Mouse (Mus musculus) cerebellum, adult 18-20 months (tissue): ENCODE data around the gene Psmd11.
"Not testable (repeated sequence)": the region's sequence is repeated elsewhere in the genome, so short reads cannot be mapped to it uniquely, and the experiment has no call there.

ENCODE experiments used
- DNase-seq, 2 experiments: peaks; one replicate each; pipeline ENCODE4 v3.0.0; 2021

Gene Psmd11

DNA sequence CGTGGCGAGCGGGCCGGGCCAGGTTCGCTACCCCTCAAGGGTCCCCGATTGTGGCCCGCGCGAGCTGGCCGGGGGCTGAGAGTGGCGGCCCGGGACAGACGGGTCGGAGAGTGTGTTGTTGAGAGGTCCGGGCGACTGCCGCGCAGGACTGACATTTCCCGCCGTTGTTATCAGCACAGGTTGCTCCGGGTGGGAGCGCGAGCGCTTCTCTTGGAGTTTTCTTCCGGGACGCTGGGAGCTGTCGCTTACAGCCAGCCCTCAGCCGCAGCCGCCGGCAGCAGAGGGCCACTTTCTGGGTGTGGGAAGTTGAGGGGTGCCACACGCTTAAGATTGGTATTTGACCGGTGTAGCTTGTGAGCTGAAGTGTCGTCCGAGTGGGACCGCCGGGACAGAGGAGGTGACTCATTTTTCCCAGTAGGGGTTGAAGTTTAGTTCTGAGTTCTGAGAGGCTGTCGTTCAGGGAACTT lies 627 bp downstream of the Psmd11 start:
- DNase-seq = peak in 1 of 2 experiments; percentile 37

DNA sequence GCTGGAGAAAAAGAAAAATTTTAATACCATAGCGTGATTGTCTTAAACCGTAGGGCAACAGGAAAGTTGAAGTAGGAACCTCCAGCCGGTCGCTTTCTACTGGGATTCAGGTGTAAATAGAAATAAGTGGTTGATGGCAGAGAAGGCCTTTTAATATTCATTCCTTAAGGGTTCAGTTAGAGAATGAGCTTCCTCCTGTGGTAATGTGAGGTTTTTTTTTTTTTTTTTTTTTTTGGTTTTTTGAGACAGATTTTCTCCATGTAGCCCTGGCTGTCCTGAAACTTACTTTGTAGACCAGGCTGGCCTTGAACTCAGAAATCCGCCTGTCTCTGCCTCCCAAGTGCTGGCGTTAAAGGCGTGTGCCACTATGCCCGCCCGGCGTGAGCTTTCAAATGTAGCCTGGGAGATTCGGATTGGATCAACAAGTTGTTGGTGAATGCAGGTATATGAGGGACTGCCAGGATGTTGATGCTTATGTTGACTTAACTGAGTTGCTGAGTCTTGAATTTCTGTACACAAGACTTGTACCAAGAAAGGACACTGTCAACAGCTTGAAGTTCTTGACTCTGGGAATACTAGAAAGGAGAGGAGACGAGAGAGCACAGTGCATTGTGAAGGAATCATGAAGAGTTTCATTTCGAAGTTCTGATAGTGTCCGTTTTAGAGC lies 1.2 kb downstream of the Psmd11 start:
- no peak for DNase-seq

DNA sequence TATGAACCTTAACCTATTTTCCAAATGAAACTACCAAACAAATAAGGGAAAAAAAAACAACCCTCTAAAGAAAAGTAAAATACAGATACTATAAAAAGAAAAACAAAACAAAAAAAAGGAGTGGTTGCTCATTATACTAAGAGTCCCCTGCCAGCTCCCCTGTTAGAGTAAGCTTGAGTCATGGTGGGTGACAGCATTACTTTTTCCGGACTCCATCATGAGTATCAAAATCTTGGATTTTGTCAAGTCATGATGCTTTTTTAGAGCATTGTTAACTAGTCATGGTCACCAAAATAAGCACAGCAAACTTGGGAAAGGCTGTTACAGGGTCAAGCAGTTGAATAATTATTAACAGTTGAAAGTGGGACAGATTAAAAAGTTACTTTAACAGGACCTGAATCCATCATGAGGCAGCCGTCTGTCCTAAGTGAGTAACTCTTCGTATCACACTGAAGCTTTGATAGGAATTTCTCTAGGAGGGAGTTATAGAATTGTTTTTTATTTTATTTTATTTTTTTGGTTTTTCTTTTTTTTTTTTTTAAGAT lies 2.0 kb downstream of the Psmd11 start:
- DNase-seq = no peak

DNA sequence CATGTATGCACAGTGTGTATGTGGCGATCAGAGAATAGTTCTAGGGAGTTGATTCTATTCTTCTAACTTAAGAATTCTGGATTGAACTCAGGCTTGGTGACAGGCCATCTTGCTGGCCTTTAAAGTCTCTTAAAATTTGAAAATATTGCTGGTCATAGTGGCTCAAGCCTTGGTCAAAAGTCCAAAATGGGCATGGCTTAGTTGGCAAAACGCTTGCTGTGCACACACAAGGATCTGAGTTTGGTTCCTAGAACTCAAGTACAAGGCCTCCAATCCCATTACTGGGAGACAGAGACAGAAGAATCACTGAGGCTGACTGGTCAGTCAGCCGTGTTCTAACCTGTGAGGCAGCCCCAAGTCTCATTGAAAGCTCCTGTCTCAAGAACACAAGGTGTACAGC lies 18.5 kb downstream of the Psmd11 start:
- DNase-seq = no peak

DNA sequence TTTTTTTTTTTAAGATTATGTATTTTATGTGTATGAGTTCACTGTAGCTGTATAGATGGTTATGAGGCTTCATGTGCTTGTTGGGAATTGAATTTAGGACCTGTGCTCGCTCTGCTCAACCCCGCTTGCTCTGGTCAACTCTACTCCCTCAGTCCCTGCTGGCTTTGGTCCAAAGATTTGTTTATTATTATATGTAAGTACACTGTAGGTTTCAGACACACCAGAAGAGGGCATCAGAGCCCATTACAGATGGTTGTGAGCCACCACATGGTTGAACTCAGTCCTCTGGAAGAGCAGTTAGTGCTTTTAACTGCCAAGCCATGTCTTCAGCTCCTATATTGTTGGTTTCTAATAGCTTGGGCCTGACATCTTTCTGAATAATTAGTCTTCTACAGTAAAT lies 21.4 kb downstream of the Psmd11 start:
- DNase-seq = no peak

DNA sequence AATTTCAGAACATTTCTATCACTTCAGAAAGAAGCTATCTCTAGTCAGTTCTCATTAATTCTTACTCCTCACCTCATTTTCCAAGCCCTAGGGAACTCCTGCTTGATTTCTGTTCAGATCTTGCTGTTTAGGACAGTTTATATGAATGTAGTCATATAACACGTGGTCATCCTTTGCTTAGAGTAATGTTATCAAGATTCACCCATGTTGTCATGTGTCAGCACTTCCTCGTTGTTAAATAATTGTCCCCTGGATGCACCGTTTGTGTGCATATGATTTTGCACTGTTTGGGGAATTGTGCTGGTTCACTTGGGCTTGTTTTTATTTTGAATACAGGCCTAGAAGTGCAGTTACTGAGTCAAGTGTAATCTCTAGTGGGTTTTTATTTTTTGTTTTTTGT lies 23.8 kb downstream of the Psmd11 start:
- DNase-seq = no peak

DNA sequence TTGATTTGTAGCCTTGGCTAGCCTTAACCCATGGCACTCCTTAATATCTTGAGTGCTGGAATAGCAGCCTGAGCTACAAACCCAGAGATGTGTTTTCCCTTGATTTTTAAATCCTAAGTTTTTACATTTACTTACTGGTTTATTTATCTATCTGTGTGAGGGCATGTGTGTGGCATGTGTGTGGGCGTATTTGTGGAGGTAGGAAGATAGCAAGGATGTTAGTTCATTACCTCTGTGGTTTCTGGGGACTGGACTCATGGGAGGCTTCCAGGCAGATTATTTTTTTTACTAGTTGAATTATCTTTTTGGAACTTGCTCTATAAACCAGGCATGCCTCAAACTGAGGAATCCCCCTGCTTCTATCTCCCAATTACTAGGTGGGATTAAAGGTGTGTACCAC lies 24.8 kb downstream of the Psmd11 start:
- DNase-seq = no peak

DNA sequence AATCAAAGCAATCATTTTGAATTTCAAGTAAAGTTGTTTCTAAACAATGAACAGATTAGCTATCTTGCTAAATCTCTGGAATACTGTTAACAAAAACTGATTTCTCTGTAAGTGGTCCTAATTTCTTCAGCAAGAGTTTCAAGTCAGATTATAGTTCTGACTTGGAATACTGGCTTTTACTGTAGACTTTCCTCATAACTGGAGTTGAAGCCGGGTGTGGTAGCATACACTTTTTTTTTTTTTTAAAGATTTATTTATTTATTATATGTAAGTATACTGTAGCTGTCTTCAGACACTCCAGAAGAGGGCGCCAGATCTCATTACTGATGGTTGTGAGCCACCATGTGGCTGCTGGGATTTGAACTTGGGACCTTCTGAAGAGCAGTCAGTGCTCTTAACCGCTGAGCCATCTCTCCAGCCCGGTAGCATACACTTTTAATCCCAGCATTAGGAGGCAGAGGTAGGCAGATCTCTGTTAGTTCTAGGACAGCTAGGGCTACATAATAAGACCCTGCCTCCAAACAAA lies 35.3 kb downstream of the Psmd11 start:
- DNase-seq = not testable (repeated sequence)

DNA sequence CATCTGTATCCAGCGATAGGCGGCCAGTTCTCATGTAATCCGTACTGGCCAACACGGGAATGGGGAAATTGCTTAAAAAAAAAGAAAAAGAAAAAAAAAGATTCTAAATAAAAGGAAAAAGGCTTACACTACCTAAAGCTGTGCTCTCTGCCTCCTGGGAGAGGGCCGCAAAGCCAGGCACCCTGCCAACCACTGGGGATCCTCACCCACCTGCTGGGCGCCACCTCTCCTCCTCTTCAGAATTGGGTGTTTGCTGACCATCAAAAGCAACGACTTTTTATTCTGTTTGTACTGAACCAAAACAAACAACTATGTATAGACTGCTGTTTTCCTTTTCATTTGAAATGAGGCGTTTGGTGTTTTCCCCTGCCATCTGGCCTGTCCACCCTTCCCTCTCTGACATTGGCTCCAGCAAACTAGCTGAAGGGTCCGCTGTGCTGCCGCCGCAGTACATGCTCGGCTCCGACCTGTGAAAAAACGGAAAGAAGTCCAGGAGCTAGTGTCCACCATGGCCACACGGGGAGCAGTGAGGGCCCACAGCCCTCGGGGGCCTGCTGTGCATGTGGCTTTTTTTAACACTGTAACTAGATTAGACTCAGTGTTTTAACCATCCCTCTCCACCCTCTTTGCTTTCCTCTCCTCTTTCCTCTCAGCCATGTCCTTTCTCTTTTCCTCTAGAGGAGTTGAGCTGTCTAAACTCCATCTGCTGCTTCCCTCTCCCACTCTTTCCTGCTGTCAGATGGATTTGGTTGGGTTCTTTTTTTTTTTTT lies 43.6 kb downstream of the Psmd11 start:
- peak in 1 of 2 experiments; percentile 40 for DNase-seq

DNA sequence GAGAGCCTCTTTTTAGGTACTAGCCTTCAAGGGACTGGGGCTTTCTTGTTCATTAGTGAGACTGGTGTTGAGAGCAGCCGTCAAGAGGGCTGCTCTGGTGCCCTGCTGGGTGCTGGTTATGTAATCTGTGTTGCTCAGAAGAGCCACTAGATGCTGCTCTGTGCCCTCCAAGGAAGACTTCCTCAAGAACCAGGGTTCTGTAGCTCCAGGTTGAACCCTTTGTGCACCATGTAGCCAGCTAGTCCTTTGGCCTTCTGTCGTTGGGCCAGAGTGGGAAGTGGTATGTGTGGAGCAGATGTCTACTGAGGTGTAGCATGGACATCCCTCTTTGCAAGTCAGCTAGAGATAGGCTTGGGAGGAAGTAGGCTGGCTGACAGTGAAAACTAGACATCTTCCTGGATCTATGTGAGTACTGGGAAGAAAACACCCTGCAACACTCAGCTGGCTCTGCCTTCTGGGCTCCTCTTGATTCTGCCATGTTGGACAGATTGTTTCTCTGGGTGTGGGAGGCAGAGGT lies 45.8 kb downstream of the Psmd11 start:
- DNase-seq = peak; percentile 72 to 81

DNA sequence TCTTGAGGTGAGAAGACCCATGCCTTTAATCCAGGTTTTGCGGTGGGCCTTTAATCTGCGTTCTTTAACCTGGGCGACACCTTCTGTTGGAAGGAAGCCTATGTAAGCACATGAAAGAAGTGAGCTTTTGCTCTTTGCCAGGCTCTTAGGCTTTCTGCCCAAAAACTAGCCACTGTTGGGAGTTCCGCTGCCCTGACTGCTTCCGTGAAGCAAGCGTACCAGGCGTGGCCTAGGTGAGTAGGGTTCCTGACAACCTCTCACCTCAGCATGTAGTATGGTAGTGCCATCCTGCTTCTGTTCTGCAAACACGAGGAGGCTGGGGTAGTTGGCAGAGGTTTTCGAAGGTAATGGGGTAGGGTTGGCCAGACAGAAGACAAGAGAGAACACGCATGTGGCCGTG lies 46.4 kb downstream of the Psmd11 start:
- DNase-seq = peak in 1 of 2 experiments; percentile 27

DNA sequence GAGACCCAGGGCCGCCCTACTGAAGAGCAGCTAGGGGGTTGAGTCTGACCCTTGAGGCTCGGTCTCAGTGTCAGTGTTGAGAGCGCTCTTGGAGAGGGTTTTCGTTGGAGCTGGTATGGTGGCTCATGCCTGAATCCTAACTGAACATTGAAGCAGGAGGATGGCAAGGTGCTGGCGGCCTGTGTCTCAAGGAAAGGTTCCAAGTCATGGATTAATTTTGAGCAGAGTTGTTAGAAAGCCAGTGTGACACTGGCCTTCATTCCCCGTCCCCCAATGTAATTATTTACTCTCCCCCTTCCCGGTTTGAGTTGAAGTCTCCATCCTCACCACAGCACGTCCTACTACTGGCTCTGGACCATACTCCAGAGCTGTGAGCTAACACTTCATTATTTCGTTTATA lies 47.1 kb downstream of the Psmd11 start:
- peak in 1 of 2 experiments; percentile 24 for DNase-seq

DNA sequence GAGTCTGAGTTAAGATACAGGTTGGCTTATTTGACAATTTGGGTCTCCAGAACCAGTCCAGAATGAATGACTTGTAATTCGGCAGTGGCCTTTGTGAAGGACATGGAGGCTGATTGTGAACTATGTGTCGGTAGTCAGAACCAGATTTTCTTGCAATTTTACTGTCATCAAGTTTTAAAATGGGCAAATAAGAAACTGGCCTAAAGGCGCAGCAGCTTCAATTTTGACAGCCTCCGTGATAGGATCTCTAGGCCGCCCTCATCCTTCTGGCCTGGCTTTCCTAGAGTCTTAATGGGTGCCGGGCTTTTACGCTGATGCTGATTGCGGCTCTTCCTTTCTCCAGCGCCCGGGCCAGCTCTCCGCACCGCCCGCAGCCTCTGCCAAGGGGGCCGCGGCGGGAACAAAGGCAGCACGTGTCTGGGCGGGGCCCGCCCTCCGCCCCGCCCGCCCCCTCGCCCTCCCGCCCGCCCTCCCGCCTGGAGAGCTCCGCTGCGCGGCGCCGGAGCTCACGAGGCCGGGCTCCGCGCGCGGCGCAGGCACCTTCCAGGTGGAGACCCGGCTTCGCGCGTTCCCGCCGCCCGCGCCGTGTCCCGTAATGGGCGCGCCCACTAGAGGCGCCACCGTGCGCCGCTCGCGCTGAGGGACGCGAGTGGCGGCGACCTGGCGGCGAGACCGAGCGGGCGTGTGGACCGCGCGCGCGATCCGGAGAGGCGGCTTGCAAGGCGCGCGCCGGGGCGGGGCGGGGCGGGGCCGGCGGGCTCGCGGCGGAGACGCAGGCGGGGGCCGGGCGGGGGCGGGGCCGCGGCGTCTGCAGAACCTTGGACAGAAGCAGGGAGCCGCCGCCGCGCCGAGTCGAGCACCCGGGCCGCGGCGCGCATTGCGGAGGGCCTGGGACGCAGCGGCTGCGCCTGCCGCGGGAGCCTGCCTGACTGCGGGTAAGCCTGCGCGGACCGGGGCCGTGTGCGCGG lies 48.1 kb downstream of the Psmd11 start, which contains the start of gene Cdk5r1:
TSS of gene Cdk5r1 (plus strand) at position 802 of the 968 bp plus-strand sequence.
- peak; percentile 92 to 98 for DNase-seq

DNA sequence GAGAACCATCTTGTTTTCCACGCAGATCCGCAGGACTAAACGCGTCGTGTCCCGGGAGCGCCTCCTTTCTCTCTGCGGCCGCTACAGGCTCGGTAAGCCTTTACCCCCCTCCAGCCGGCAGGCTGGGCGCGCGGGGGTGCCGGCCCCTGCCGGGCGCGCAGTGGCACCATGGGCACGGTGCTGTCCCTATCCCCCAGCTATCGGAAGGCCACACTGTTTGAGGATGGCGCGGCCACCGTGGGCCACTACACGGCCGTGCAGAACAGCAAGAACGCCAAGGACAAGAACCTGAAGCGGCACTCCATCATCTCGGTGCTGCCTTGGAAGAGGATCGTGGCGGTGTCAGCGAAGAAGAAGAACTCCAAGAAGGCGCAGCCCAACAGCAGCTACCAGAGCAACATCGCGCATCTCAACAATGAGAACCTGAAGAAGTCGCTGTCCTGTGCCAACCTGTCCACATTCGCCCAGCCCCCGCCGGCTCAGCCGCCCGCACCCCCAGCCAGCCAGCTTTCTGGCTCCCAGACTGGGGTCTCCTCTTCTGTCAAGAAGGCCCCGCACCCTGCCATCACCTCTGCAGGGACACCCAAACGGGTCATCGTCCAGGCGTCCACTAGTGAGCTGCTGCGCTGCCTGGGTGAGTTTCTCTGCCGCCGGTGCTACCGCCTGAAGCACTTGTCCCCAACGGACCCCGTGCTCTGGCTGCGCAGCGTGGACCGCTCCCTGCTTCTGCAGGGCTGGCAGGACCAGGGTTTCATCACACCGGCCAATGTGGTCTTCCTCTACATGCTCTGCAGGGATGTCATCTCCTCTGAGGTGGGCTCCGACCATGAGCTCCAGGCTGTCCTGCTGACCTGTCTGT lies 49.2 kb downstream of the Psmd11 start:
- DNase-seq = peak; percentile 41 to 65

DNA sequence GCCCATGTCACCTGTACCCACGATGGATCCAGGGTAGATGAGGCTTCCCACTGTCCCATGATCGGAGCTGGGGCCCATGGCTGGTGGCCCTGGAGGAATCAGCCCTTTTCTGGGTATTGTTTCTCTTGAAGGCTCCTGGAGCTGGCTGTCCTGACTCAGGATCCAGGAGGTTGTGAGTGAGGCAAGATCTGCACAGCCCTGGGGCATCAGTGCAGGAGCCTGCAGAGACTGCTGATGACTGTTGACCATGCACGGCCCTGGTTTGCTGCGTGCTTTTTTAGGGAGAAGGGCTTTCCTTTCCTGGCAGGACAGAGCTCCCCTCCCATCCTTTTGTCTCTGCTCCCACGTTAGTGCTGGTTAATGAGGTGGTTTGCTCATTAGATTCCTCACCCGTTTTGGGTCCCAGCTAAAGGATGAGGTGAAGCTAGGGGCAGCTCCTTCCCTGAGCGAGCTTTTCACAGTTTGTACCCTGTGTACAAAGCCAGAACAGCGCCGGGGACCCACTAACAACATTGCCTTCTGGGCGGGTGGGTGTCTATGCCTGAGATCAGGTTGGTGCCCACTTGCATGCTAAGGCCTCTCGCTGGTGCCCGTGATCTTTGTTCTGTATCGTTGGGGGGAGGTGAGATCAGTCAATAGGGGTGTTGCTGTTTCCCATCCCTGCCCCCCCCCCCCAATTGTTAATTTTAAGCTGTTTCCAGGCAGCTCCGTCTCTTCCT lies 50.4 kb downstream of the Psmd11 start:
- peak in 1 of 2 experiments; percentile 49 for DNase-seq

DNA sequence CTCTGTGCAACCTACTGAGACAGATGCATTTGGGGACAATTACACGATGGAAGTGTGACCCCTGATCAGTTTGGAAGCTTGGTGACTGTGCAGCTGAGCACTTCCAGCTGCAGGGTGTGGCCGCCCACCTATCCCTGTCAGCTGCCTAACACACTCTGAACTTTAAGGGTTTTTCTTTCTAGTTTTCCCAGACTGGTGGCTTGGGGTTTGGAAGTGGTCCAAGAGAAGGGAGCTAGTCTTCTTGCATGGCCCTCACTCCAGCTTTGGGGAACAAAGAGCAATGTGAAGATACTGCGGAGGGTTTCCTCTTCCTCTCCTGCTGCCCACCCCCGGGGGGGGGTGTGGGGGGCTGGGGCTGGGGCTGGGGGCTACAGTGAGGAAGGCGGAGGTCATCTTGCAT lies 51.0 kb downstream of the Psmd11 start:
- peak in 1 of 2 experiments; percentile 57 for DNase-seq

DNA sequence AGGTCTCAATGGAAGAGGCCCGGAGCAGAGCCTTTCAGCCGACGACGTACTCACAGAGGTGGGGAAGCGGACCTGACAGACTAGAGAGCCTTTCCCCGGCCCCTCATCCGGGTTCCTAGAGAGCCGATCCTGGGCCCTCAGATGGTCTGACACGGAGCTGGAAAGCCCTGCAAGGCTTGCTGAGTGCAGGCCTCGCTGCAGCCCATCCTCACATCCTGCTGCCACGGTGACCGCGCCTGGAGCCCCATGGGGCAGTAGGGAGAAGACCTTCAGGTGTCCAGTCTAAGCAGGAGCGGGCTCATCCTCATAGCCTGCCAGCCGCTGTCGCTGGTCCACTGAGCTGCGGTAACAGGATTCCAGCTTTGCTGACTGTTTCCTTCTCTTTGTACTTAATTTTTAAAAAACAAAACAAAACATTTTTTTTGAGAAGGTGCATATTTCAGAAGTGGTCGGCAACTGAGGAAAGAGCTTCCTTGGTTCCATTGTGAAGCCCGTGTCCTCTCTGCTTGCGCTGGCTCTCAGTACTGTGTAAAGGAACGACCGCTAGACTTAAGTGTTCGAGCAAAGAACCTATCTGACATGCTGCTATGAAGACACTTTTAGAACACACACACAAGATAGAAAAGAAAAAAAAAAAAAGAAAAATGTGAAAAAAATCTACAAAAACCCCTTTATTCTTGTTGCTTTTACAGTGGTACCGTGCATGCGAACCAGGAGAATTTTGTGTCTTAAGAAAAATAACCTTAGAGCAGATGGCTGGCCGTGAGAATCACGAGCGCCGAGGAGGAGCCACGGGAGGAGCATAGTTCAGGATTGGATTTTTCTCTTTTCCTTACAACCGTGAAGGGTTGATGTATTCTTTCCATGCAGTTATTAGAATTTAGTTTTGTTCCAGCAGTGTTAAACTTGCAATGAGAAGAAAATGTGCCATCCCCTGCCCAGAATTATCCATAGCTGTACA lies 51.8 kb downstream of the Psmd11 start:
- peak; percentile 49 to 67 for DNase-seq

DNA sequence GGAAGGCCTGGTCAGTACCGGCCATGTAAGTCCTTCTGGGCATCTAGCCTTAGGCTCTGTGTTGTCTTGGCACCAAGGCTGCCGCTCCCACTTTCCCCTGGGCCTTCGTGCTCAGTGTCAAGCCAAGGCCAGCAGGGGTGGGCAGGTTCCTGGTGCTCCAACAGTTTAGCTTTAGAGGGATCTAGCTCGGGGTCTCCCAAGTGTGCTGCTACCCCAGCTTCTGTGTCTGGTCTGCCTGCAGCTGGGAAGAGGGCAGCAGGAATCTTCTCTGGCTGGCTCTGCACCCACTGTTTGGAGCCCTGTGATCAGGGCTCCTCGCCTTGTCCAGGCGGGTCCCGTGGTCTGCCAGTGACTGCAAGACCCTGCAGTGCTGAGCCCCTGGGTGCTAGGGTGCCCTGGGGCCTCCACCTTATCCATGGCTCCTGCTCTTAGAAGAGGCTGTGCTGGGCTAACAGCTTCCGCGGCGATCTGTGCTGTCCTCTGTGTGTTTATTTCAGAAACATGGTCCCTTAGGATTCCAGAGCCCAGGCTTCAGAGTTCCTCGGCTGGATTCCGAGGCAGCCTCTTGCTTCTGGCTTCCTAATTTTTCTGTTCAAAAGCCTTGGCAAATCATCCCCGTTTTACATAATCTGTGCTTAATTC lies 53.1 kb downstream of the Psmd11 start:
- DNase-seq = peak in 1 of 2 experiments; percentile 54

DNA sequence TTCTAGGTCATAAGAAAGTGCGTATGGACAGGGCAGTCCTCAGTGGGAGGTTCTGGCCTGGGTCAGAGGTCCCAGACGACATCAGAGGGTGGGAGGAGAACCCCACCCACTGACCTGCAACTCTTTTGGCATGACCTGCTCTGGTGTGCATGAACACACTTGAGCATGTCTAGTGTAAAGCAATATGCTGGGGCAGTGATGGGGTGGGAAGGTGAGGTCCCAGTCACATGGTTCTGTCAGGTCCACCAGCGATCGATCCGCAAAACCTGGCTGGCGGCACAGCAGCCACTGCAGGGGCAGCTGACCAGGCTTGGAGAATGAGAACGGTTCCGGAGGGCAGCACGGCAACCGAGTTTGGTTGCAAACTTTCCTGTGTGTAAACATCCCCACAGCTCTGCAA lies 53.9 kb downstream of the Psmd11 start:
- peak in 1 of 2 experiments; percentile 54 for DNase-seq
